Mouse (Mus musculus): Measurements from ENCODE around the gene Fam13c. TPM values are rescaled to one million over a fixed set of nuclear protein-coding genes. Genes with fewer than 3 reads are reported as not detected.

The Fam13c gene
- total and polyA plus RNA-seq, 2 experiments from 2014 or later, result 10.1 to 23.6 TPM

DNA sequence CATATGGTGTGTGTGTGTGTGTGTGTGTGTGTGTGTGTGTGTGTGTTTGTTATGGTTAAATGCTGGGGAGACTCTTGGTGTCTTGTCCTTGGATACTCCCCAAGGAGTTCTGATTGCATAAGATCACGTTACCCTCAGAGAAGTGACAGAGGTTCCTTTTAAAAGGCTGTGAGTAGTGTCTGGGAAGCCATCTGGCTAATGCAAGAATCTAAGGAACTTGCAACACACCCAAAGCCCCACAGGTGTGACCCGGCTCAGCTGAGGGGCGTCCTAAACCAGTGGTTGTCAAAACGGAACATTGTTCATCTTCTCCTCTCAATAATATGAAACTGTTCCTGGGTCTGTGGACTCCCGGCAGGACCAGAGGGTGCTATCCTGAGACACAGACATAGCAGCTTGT lies 2.3 kb downstream of the Fam13c start:
- Histone ChIP-seq H3K9me3 (ENCODE audit: low read length) (no peaks in the 10 kb centered on the region), H3K4me3 (ENCODE audit: low read depth, low read length) (no peak overlapping the region), H3K36me3 (ENCODE audit: insufficient read depth, low read length) (no peaks in the 10 kb centered on the region), H3K4me1 (ENCODE audit: insufficient read depth, low read length) (peaks cover 18% of the 10 kb centered on the region; the same call in 1 of the 2 replicates), H3K9ac (replicated peaks; ENCODE audit: low read length, poor library complexity, severe bottlenecking) (no peak overlapping the region), H3K27me3 (ENCODE audit: insufficient read depth, low read length) (no peaks in the 10 kb centered on the region), H3K27ac (ENCODE audit: low read depth, low read length) (no peak overlapping the region), H3K4me2 (ENCODE audit: low read depth, low read length, poor library complexity, severe bottlenecking) (peak overlapping the region; percentile 85)
- ATAC-seq (ENCODE audit: low FRiP score), result no peak
- DNase-seq (ENCODE audit: low spot score), result no peak
- no peak for TF ChIP-seq CTCF (IDR thresholded peaks at IDR 0.05)
- 82% methylated on average over 5 of the region's 5 CpGs for WGBS

GRCm38 (mm10) chr10:70447787-70448186 lies 7.5 kb downstream of the Fam13c start:
- ATAC-seq (ENCODE audit: low FRiP score), result no peak
- Histone ChIP-seq H3K4me3 (ENCODE audit: low read depth, low read length) (no peak overlapping the region), H3K36me3 (ENCODE audit: insufficient read depth, low read length) (peaks cover 18% of the 10 kb centered on the region), H3K9ac (replicated peaks; ENCODE audit: low read length, poor library complexity, severe bottlenecking) (no peak overlapping the region), H3K27ac (ENCODE audit: low read depth, low read length) (no peak overlapping the region), H3K27me3 (ENCODE audit: insufficient read depth, low read length) (no peaks in the 10 kb centered on the region), H3K9me3 (ENCODE audit: low read length) (no peaks in the 10 kb centered on the region), H3K4me2 (ENCODE audit: low read depth, low read length, poor library complexity, severe bottlenecking) (no peak overlapping the region), H3K4me1 (ENCODE audit: insufficient read depth, low read length) (peaks cover 11% of the 10 kb centered on the region; the same call in 1 of the 2 replicates)
- no peak for DNase-seq (ENCODE audit: low spot score)
- whole genome bisulfite sequencing, result 66% methylated on average over 4 of the region's 4 CpGs
- TF ChIP-seq CTCF (IDR thresholded peaks at IDR 0.05), result no peak

DNA sequence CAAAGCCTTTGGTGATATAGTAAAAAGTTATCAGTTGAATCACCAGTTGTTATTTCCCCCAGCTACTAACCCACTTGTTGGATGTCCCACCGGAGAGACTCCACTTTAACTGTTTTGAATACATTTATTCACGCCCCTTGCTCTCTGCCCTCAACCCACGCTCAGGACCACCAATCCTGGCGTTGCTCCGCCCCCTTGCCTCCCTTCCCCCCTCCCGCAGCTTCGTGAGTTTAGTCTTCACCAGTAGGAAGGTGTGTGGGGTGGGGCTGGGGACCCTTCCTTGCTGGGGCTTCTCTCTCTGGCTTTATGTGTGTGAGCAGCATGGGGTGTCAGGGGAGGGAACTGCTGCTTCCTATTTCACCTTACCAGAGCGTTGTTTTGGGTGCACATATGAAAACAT lies 8.9 kb downstream of the Fam13c start:
- 60% methylated on average over 8 of the region's 8 CpGs for WGBS
- TF ChIP-seq CTCF (IDR thresholded peaks at IDR 0.05), result no peak

GRCm38 (mm10) chr10:70455886-70456305 lies 15.6 kb downstream of the Fam13c start:
- H3K36me3 ChIP-seq (ENCODE audit: insufficient read depth, low read length), result peaks cover 20% of the 10 kb centered on the region
- ATAC-seq (ENCODE audit: low FRiP score) (no peak), DNase-seq (ENCODE audit: low spot score) (peak; percentile 7)
- H3K9me3 ChIP-seq (ENCODE audit: low read length), result no peaks in the 10 kb centered on the region
- H3K4me1 ChIP-seq (ENCODE audit: insufficient read depth, low read length), result no peaks in the 10 kb centered on the region
- no peak overlapping the region for H3K4me3 ChIP-seq (ENCODE audit: low read depth, low read length)
- H3K9ac ChIP-seq (replicated peaks; ENCODE audit: low read length, poor library complexity, severe bottlenecking), result no peak overlapping the region
- WGBS, result 93% methylated on average over 8 of the region's 8 CpGs
- no peak overlapping the region for H3K4me2 ChIP-seq (ENCODE audit: low read depth, low read length, poor library complexity, severe bottlenecking)
- H3K27me3 ChIP-seq (ENCODE audit: insufficient read depth, low read length), result no peaks in the 10 kb centered on the region
- no peak overlapping the region for H3K27ac ChIP-seq (ENCODE audit: low read depth, low read length)
- no peak for TF ChIP-seq CTCF (IDR thresholded peaks at IDR 0.05)

More for the DNA sequence above, 8.9 kb downstream of the Fam13c start:
- no peak overlapping the region for H3K9ac ChIP-seq (replicated peaks; ENCODE audit: low read length, poor library complexity, severe bottlenecking)
- peaks cover 19% of the 10 kb centered on the region for H3K36me3 ChIP-seq (ENCODE audit: insufficient read depth, low read length)
- H3K27me3 ChIP-seq (ENCODE audit: insufficient read depth, low read length), result no peaks in the 10 kb centered on the region
- H3K27ac ChIP-seq (ENCODE audit: low read depth, low read length), result no peak overlapping the region
- DNase-seq (ENCODE audit: low spot score), result no peak
- no peaks in the 10 kb centered on the region for H3K4me1 ChIP-seq (ENCODE audit: insufficient read depth, low read length)
- H3K9me3 ChIP-seq (ENCODE audit: low read length), result no peaks in the 10 kb centered on the region
- no peak overlapping the region for H3K4me3 ChIP-seq (ENCODE audit: low read depth, low read length)
- H3K4me2 ChIP-seq (ENCODE audit: low read depth, low read length, poor library complexity, severe bottlenecking), result no peak overlapping the region
- ATAC-seq (ENCODE audit: low FRiP score), result no peak

- Histone ChIP-seq H3K9me3 (ENCODE audit: low read length) (no peaks in the 10 kb centered on the region), H3K9ac (replicated peaks; ENCODE audit: low read length, poor library complexity, severe bottlenecking) (no peak overlapping the region), H3K4me1 (ENCODE audit: insufficient read depth, low read length) (no peaks in the 10 kb centered on the region), H3K36me3 (ENCODE audit: insufficient read depth, low read length) (peaks cover 18% of the 10 kb centered on the region), H3K4me3 (ENCODE audit: low read depth, low read length) (no peak overlapping the region), H3K27ac (ENCODE audit: low read depth, low read length) (no peak overlapping the region), H3K4me2 (ENCODE audit: low read depth, low read length, poor library complexity, severe bottlenecking) (no peak overlapping the region), H3K27me3 (ENCODE audit: insufficient read depth, low read length) (no peaks in the 10 kb centered on the region)
- WGBS, result 65% methylated on average over 11 of the region's 11 CpGs
- ATAC-seq (ENCODE audit: low FRiP score), result no peak
- no peak for TF ChIP-seq CTCF (IDR thresholded peaks at IDR 0.05)
- peak; percentile 9 for DNase-seq (ENCODE audit: low spot score)
Observed at GRCm38 (mm10) chr10:70458574-70459263, 18.4 kb downstream of the Fam13c start.

DNA sequence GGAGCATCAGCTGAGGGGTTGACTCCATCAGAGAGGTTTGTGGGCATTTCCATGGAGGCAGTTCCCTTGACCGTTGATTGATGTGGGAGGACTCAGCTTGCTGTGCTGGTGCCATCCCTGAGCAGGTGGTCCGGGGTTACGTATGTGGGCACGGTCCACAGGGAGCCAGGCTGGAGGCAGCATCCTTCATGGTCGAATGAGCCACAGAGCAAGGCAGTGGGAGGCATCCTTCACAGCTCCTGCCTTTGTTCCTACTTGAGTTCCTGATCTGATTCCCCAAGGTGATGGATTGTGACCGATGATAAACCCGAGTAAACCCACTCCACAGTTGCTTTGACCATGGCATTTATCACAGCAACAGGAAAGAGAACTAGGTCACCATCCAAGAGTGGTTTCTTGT lies 25.4 kb downstream of the Fam13c start:
- 67% methylated on average over 7 of the region's 7 CpGs for WGBS
- ATAC-seq (ENCODE audit: low FRiP score), result no peak
- TF ChIP-seq CTCF (IDR thresholded peaks at IDR 0.05), result no peak
- H3K27me3 ChIP-seq (ENCODE audit: insufficient read depth, low read length), result no peaks in the 10 kb centered on the region
- no peak overlapping the region for H3K9ac ChIP-seq (replicated peaks; ENCODE audit: low read length, poor library complexity, severe bottlenecking)
- no peaks in the 10 kb centered on the region for H3K9me3 ChIP-seq (ENCODE audit: low read length)
- peaks cover 4% of the 10 kb centered on the region; the same call in 1 of the 2 replicates for H3K36me3 ChIP-seq (ENCODE audit: insufficient read depth, low read length)
- H3K4me1 ChIP-seq (ENCODE audit: insufficient read depth, low read length), result no peaks in the 10 kb centered on the region
- H3K4me2 ChIP-seq (ENCODE audit: low read depth, low read length, poor library complexity, severe bottlenecking), result no peak overlapping the region
- H3K27ac ChIP-seq (ENCODE audit: low read depth, low read length), result no peak overlapping the region
- DNase-seq (ENCODE audit: low spot score), result no peak
- H3K4me3 ChIP-seq (ENCODE audit: low read depth, low read length), result no peak overlapping the region
